Mouse (Mus musculus) liver, adult 2 months (tissue): ENCODE data around the gene Ppp1r14d. TPM values are rescaled to one million over a fixed set of nuclear protein-coding genes. Genes with fewer than 3 reads are reported as not detected.

Experiments
- DNase-seq: peaks from one replicate; pipeline ENCODE4 v3.0.0-alpha.2; 2011; ENCODE audit warnings: low read depth, low spot score; ENCODE audit errors: extremely low read depth
- H3K27ac ChIP-seq: fragments of 200-500 bp; replicated peaks from 2 replicates; pipeline ENCODE4 v1.5.1; 2012; ENCODE audit warnings: low read depth, mild to moderate bottlenecking, control low read depth, inconsistent platforms, low read length; ENCODE audit not compliant: insufficient read depth
- H3K27me3 ChIP-seq: fragments of 200-500 bp; 2 replicates; pipeline ENCODE4 v1.6.1; 2012; ENCODE audit warnings: mild to moderate bottlenecking, moderate library complexity, low read length, inconsistent platforms; ENCODE audit not compliant: control insufficient read depth, insufficient read depth
- H3K36me3 ChIP-seq: fragments of 200-500 bp; 2 replicates; pipeline ENCODE4 v1.6.1; 2012; ENCODE audit warnings: low read length, inconsistent platforms; ENCODE audit not compliant: control insufficient read depth, insufficient read depth
- H3K4me1 ChIP-seq: fragments of 200-500 bp; 2 replicates; pipeline ENCODE4 v1.6.1; 2011; ENCODE audit warnings: low read length; ENCODE audit not compliant: control insufficient read depth, insufficient read depth
- H3K4me3 ChIP-seq: fragments of 200-500 bp; 2 replicates; pipeline ENCODE4 v1.5.1; 2011; ENCODE audit warnings: low read depth, mild to moderate bottlenecking, control low read depth, low read length, moderate library complexity; ENCODE audit not compliant: insufficient read depth
- H3K79me2 ChIP-seq: fragments of 200-500 bp; 2 replicates; pipeline ENCODE4 v1.6.1; 2012; ENCODE audit warnings: inconsistent platforms, mild to moderate bottlenecking, low read length, moderate library complexity; ENCODE audit not compliant: control insufficient read depth, insufficient read depth
- H3K9ac ChIP-seq: fragments of 200-500 bp; 2 replicates; pipeline ENCODE4 v1.6.1; 2012; ENCODE audit warnings: low read depth, mild to moderate bottlenecking, control low read depth, inconsistent platforms, low read length
- CTCF ChIP-seq: fragments of 200-500 bp; IDR thresholded peaks from 2 replicates; pipeline ENCODE4 v1.5.1; 2011; ENCODE audit warnings: low read depth, low read length, control low read depth
- POLR2A ChIP-seq: fragments of 200-500 bp; IDR thresholded peaks from 2 replicates; pipeline ENCODE4 v1.6.1; 2011; ENCODE audit warnings: low read length, control low read depth; ENCODE audit not compliant: insufficient read depth; ENCODE audit errors: extremely low read depth
- whole genome bisulfite sequencing: fragments of 180-500 bp; shearing (Covaris S2); methylation state at CpG from one replicate; pipeline ENCODE4 v1.1.7; 2018; 5-methylcytosine and 5-hydroxymethylcytosine counted together
- polyA plus RNA-seq: library from polyadenylated mRNA; depleted of rRNA; stranded (reverse); fragments of >200 nt; gene quantifications from 2 replicates; pipeline ENCODE4 v1.2.3, GENCODE M21; 2012
- total RNA-seq: library from RNA; depleted of rRNA; stranded (reverse); fragments of >200 nt; gene quantifications from 2 replicates; pipeline ENCODE4 v1.2.3, GENCODE M21; 2014

Gene Ppp1r14d
- total and polyA plus RNA-seq, 2 experiments: 0.11 TPM; not detected in 1

GRCm38 (mm10) chr2:119270286-119270642 lies 40.6 kb upstream of the Ppp1r14d start:
- Histone ChIP-seq H3K27me3 (peaks cover 5% of the 10 kb centered on the region; the same call in 1 of the 2 replicates), H3K4me3 (no peak overlapping the region), H3K9ac (no peak overlapping the region), H3K4me1 (peaks cover 2% of the 10 kb centered on the region; the same call in 1 of the 2 replicates), H3K27ac (no peak overlapping the region), H3K79me2 (no peaks in the 10 kb centered on the region), H3K36me3 (no peaks in the 10 kb centered on the region)
- no peak for DNase-seq
- TF ChIP-seq POLR2A (no peak), CTCF (no peak)
- WGBS: 45% methylated on average over 9 of the region's 9 CpGs

GRCm38 (mm10) chr2:119263813-119264212 lies 34.1 kb upstream of the Ppp1r14d start:
- no peak for DNase-seq
- H3K27me3 ChIP-seq: no peaks in the 10 kb centered on the region
- TF ChIP-seq POLR2A (no peak), CTCF (no peak)
- H3K36me3 ChIP-seq: no peaks in the 10 kb centered on the region
- H3K4me3 ChIP-seq: no peak overlapping the region
- no peak overlapping the region for H3K9ac ChIP-seq
- H3K79me2 ChIP-seq: no peaks in the 10 kb centered on the region
- H3K4me1 ChIP-seq: no peaks in the 10 kb centered on the region
- H3K27ac ChIP-seq: no peak overlapping the region
- WGBS: 77% methylated on average over 5 of the region's 5 CpGs

GRCm38 (mm10) chr2:119262978-119263377 lies 33.3 kb upstream of the Ppp1r14d start:
- Histone ChIP-seq H3K4me3 (no peak overlapping the region), H3K27me3 (no peaks in the 10 kb centered on the region), H3K36me3 (no peaks in the 10 kb centered on the region), H3K27ac (no peak overlapping the region), H3K4me1 (no peaks in the 10 kb centered on the region), H3K79me2 (no peaks in the 10 kb centered on the region), H3K9ac (no peak overlapping the region)
- TF ChIP-seq POLR2A (no peak), CTCF (no peak)
- 32% methylated on average over 8 of the region's 8 CpGs for WGBS
- DNase-seq: no peak

GRCm38 (mm10) chr2:119261326-119261725 lies 31.6 kb upstream of the Ppp1r14d start:
- no peak overlapping the region for H3K9ac ChIP-seq
- H3K79me2 ChIP-seq: no peaks in the 10 kb centered on the region
- H3K27me3 ChIP-seq: no peaks in the 10 kb centered on the region
- WGBS: 58% methylated on average over 2 of the region's 2 CpGs
- no peaks in the 10 kb centered on the region for H3K36me3 ChIP-seq
- no peaks in the 10 kb centered on the region for H3K4me1 ChIP-seq
- no peak for DNase-seq
- TF ChIP-seq CTCF: no peak
- no peak for TF ChIP-seq POLR2A
- no peak overlapping the region for H3K4me3 ChIP-seq
- no peak overlapping the region for H3K27ac ChIP-seq

- Histone ChIP-seq H3K4me3 (no peak overlapping the region), H3K27me3 (no peaks in the 10 kb centered on the region), H3K4me1 (no peaks in the 10 kb centered on the region), H3K79me2 (no peaks in the 10 kb centered on the region), H3K27ac (no peak overlapping the region), H3K36me3 (no peaks in the 10 kb centered on the region), H3K9ac (no peak overlapping the region)
- no peak for DNase-seq
- WGBS: 59% methylated on average over 1 of the region's 1 CpGs
- TF ChIP-seq POLR2A (no peak), CTCF (no peak)
These were observed 30.8 kb upstream of the Ppp1r14d start for GRCm38 (mm10) chr2:119260518-119260917.

- peaks cover 6% of the 10 kb centered on the region for H3K4me1 ChIP-seq
- WGBS: 34% methylated on average over 7 of the region's 7 CpGs
- H3K9ac ChIP-seq: no peak overlapping the region
- H3K27me3 ChIP-seq: no peaks in the 10 kb centered on the region
- no peaks in the 10 kb centered on the region for H3K36me3 ChIP-seq
- DNase-seq: no peak
- no peak overlapping the region for H3K27ac ChIP-seq
- TF ChIP-seq CTCF (no peak), POLR2A (no peak)
- no peaks in the 10 kb centered on the region for H3K79me2 ChIP-seq
- no peak overlapping the region for H3K4me3 ChIP-seq
These were observed 25.3 kb upstream of the Ppp1r14d start for GRCm38 (mm10) chr2:119254976-119255375.
